Mouse (Mus musculus) small intestine, adult 2 months (tissue): ENCODE measurements around the gene Pygl.

ENCODE experiments used
- CTCF ChIP-seq: fragments of 200-500 bp; IDR thresholded peaks from 2 replicates; pipeline ENCODE4 v1.5.1; 2012; ENCODE audit warnings: low read depth, mild to moderate bottlenecking, control low read depth, inconsistent platforms, low read length, moderate library complexity, mixed read lengths; ENCODE audit not compliant: insufficient replicate concordance, insufficient read length; ENCODE audit errors: extremely low read depth
- POLR2A ChIP-seq: fragments of 200-500 bp; IDR thresholded peaks from 2 replicates; pipeline ENCODE4 v1.6.1; 2012; ENCODE audit warnings: low read depth, mild to moderate bottlenecking, control low read depth, inconsistent platforms, low read length, moderate library complexity

DNA sequence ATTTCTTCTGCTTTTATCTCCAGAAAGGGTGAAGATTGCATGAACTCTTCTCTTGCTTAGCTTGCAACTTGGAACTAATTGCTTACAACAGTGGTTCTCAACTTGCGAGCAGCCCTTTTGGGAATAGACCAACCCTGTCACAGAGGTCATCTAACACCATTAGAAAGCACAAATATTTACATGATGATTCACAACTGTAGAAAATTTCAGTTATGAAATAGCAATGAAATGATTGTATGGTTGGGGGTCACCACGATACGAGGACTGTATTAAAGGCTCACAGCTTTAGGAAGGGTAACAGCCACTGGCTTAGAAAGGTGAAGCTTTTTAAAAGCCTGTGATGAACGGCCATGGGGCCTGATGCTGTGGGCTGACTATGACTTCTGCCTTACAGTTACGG, 70.2 kb downstream of the Pygl start:
- TF ChIP-seq CTCF = no peak
- no peak for TF ChIP-seq POLR2A
